Mouse (Mus musculus): ENCODE results near the gene Gm9844.

DNA sequence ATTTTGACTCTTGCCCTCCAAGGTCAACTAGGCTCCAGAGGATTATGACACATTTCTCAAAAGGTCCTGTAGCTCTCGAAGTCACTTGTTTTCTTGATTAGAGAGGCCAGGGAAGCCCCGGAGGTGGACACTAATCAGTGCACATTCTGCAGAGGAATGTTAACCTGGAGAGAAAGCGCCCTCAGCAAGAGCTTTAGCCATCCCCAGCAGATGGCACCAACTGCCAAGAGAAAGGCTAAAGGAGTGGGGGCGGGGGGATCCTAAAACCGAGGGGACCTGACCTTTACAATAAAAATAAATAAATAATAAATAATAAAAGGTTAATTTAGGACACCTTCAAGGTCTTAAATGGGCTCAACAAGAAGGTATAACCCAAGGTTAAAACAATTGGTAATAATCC, 17.9 kb upstream of the Gm9844 start:
- TF ChIP-seq POLR2A (IDR thresholded peaks at IDR 0.05; ENCODE audit: low read depth, low read length) (no peak), CTCF (IDR thresholded peaks at IDR 0.05; ENCODE audit: extremely low read depth, insufficient read depth, insufficient read length, insufficient replicate concordance) (no peak)

All from spleen, adult 2 months (tissue).